9 mouse cellular contexts compared by ENCODE assay signal in the genomic region with DNA sequence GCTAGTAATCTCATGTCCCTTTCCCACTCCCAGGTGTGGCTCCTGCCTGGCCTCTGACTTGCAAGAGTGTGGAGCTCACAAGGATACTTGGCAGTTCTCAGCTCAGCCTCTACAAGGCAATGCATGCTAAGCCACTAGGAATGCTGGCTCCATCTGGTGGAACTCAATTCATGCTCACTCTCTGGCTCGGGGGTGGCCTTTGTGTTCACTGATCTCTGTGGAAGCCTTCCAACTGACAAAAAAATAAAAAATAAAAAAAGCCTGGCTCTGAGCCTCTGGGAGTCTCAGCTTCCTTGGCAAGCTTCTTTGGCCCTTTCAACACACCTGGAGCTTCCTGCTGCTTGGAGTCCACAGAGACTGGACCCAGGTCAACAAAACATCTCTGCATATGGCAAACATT.
DNase-seq lines count a peak whose midpoint lies in the region; ATAC-seq and TF ChIP-seq lines count a peak whose summit lies in the region.
"Had no signal": no experiment of that assay in that cellular context is flagged by ENCODE, and none has a peak within 500 bp of the region (broad histone marks: within the 10 kb centered on the region; RNA-seq: fewer than 3 reads in every experiment).

No protein-coding gene starts in this region.

- H3K9me3 ChIP-seq in kidney, embryonic 15.5 days (replicated peaks) = no peaks in the 10 kb centered on the region
- H3K9me3 ChIP-seq: midbrain, embryonic 12.5 days had no signal

- 0 out of 2 replicates have a peak, but pooled peaks have one; percentile 10 for TF ChIP-seq CTCF in brain, embryonic 14.5 days (IDR thresholded peaks at IDR 0.05; ENCODE audit: borderline replicate concordance, extremely low read depth, insufficient read depth, insufficient read length)
- peak; percentile 38 for TF ChIP-seq CTCF in cortical plate, adult 2 months (IDR thresholded peaks at IDR 0.05; ENCODE audit: extremely low read depth, insufficient read depth, low read length)

- H3K4me3 ChIP-seq in kidney, embryonic 15.5 days (replicated peaks) = no peak overlapping the region
- no peak overlapping the region for H3K4me3 ChIP-seq in cortical plate, adult 2 months (ENCODE audit: insufficient read depth, low read length)
- H3K4me3 ChIP-seq: midbrain, embryonic 12.5 days had no signal

- H3K36me3 ChIP-seq in kidney, embryonic 15.5 days = no peaks in the 10 kb centered on the region
- H3K36me3 ChIP-seq: midbrain, embryonic 12.5 days had no signal

- no peaks in the 10 kb centered on the region for H3K27me3 ChIP-seq in kidney, embryonic 15.5 days
- H3K27me3 ChIP-seq: midbrain, embryonic 12.5 days had no signal

- H3K4me2 ChIP-seq in kidney, embryonic 15.5 days = no peak overlapping the region
- H3K4me2 ChIP-seq: midbrain, embryonic 12.5 days had no signal

- DNase-seq in kidney, adult 11 months = peak; percentile 20
- DNase-seq in brain, embryonic 14.5 days (ENCODE audit: low read depth) = peak; percentile 84
- peak; percentile 37 for DNase-seq in kidney, postnatal 14 days
- no peak for DNase-seq in thymus, postnatal 10 days (ENCODE audit: low spot score in 2 of 2)
- DNase-seq in retina, postnatal 1 day = no peak
- DNase-seq in adrenal gland, adult 8-10 months = no peak

- no peak for TF ChIP-seq POLR2A in brain, embryonic 14.5 days (IDR thresholded peaks at IDR 0.05; ENCODE audit: borderline replicate concordance, extremely low read depth, insufficient read depth, insufficient read length, poor library complexity, severe bottlenecking)
- no peak for TF ChIP-seq POLR2A in cortical plate, adult 2 months (IDR thresholded peaks at IDR 0.05; ENCODE audit: extremely low read depth, insufficient read depth, low read length)

- H3K27ac ChIP-seq in kidney, embryonic 15.5 days = no peak overlapping the region
- no peak overlapping the region for H3K27ac ChIP-seq in cortical plate, adult 2 months (ENCODE audit: insufficient read depth, low read length)
- H3K27ac ChIP-seq: midbrain, embryonic 12.5 days had no signal

- ATAC-seq in kidney, embryonic 15.5 days (replicated peaks; ENCODE audit: low FRiP score) = no peak

- peaks cover 8% of the 10 kb centered on the region; the same call in 1 of the 2 replicates for H3K4me1 ChIP-seq in kidney, embryonic 15.5 days
- H3K4me1 ChIP-seq in cortical plate, adult 2 months (ENCODE audit: control insufficient read depth, insufficient read depth, low read length) = no peaks in the 10 kb centered on the region

- no peak overlapping the region for H3K9ac ChIP-seq in kidney, embryonic 15.5 days
- H3K9ac ChIP-seq: midbrain, embryonic 12.5 days had no signal

- 35% methylated on average over 1 of the region's 1 CpGs for WGBS in kidney, embryonic 15.5 days

Comparison
In these comparisons a context has a peak if more than half of its experiments do, and no peak if none do; other contexts are left out.
1. DNase-seq: peak in kidney, adult 11 months (single experiment), brain, embryonic 14.5 days (single experiment) and kidney, postnatal 14 days (single experiment); none in thymus, postnatal 10 days (0 of 2), retina, postnatal 1 day (single experiment) and adrenal gland, adult 8-10 months (single experiment).